Mouse (Mus musculus): ENCODE results near the gene Ppp1r8.

Ppp1r8 gene
- long read RNA-seq, experiment 1, partial matches to known transcripts = 1 of 5 reads
- long read RNA-seq, experiment 1, other reads (novel, unspliced or antisense) = 2 of 5 reads
- long read RNA-seq, experiment 2, partial matches to known transcripts = 0 of 3 reads
- long read RNA-seq, experiment 2, other reads (novel, unspliced or antisense) = 1 of 3 reads

DNA sequence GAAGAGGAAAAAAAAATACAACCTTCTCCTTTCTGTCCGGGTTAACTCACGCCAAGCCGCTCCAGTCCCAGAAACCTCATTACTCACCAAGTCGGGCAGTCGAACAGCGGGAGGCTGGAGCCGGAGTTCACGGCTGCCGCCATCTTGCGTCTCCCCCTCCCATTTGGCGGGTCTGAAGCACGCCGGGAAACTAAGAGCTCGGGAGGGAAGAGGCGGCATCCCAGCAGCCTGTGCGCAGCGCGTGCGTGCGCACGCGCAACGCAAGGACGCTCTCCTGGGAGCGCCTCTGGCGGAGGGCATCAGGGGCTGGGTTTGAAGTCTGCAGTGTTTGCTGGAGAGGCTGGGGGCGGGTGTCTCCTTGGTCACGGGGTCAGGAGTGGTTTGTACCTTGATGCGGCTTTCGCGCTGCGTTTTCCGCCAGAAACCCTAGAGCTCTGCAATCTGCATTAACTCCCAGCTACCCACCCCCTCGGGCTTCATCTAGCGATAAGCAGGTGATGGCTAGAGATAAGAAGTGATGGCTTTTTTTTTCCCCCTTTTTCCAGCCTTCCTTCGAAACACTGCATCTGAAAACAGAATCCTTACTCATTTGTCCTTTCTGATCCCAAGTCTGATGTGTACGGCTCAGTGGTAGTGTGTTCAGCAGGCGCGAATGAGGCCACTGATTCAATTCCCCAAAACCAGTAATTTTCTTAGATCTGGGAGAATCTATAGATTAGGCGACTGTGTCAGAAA lies at the start of gene Ppp1r8:
Ppp1r8 (minus strand) TSS at position 200 of the 735 bp plus-strand sequence.
- intact Hi-C loops (cut with DNase I) = no loop called here

- intact Hi-C loops (cut with DNase I) = loop anchor here (5.0 kb wide), 1 partner anchor 37 kb away; the partner anchor contains the start of gene Fam76a
Measured at GRCm38 (mm10) chr4:132884844-132885374, 41.9 kb upstream of the Ppp1r8 start.

- intact Hi-C loops (cut with DNase I) = loop anchor here (5.0 kb wide), 1 partner anchor 38 kb away; the partner anchor contains the start of gene Fam76a
Measured at GRCm38 (mm10) chr4:132884064-132884843, 41.3 kb upstream of the Ppp1r8 start, which contains the start of gene Stx12. Gene Stx12, minus strand, starts transcription at chr4:132884509.

GRCm38 (mm10) chr4:132883561-132884063 lies 40.6 kb upstream of the Ppp1r8 start:
- intact Hi-C loops (cut with DNase I) = loop anchor here (5.0 kb wide), 1 partner anchor 39 kb away; the partner anchor contains the start of gene Fam76a

- intact Hi-C loops (cut with DNase I) = no loop called here
Measured at GRCm38 (mm10) chr4:132874363-132875097, 31.6 kb upstream of the Ppp1r8 start.

DNA sequence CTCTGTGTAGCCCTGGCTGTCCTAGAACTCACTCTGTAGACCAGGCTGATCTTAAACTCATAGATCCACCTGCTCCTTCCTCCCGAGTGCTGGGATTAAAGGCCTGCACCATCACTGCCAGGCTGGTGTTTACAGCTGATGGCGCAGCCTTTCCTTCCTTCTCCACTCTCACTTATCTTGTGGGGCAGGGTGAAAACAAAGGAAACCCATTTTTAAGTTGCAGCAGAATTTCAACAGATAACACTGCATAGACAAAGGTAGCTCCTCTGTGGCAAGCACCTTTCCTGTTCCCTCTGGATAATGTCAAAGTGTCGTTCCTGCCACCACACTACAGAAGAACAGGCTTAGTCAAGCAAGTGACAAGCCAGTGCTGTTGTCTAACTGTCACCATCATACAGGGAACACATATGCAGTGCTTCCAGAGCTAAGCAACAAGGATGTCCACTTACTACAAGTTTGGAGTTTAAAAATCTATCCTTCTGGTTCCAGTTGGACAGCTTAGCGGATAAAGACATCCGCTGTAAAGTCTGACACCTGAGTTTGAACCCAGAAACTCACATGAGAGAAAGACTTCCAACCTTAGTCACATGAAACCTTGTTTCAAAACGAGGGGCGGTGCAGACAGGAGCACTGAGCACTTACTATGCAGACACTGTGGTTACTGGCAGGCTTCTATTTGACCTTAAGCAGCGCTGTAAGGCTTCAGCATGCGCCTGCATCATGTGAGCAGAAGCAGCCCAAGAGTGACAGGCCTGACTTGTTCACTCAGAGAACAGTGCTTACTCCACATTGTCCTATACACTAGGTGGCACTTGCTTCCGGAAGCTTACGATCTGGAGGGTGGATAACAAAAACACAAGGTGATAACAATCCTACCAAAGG lies 30.8 kb upstream of the Ppp1r8 start:
- intact Hi-C loops (cut with DNase I) = no loop called here

- intact Hi-C loops (cut with DNase I) = no loop called here
Measured at GRCm38 (mm10) chr4:132871116-132871515, 28.1 kb upstream of the Ppp1r8 start.

DNA sequence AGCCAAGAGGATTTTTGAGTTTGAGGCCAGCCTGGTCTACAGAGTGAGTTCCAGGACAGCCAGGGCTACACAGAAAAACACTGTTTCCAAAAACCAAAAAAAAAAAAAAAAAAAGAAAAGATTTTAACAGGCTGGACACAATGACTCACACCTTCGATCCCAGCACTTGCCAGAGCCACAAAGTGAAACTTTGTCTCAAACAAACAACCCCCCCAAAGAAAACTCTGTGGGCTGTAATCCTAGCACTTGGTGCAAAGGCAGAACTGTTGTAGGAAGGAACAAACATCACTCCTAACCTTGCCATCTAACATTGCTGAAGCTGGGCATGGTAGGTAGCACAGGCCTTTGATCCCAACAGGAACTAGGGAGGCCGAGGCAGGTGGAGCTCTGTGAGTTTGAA lies 21.9 kb upstream of the Ppp1r8 start:
- intact Hi-C loops (cut with DNase I) = no loop called here

DNA sequence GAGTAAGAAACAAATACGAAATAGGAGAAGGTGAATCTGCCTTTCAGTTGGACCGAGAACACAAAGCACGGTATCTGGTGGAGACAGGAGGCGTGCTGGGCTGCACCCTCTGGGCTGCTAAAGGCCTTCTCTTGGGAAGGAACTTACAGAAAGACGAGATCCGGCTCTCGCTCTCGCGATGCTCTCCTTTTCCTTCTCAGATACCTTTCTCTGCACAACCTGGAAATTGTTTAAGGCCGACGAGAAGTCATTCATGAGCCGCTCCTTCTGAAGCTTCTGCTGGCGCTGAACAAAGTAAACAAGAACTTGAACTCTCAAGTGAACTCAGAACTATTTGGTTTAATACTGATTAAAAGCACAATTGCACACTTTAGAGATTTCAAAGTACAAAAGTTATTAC lies 20.0 kb upstream of the Ppp1r8 start:
- intact Hi-C loops (cut with DNase I) = no loop called here

GRCm38 (mm10) chr4:132860880-132861279 lies 17.9 kb upstream of the Ppp1r8 start:
- intact Hi-C loops (cut with DNase I) = no loop called here

- intact Hi-C loops (cut with DNase I) = no loop called here
Measured at GRCm38 (mm10) chr4:132843705-132844071, 719 bp upstream of the Ppp1r8 start.

DNA sequence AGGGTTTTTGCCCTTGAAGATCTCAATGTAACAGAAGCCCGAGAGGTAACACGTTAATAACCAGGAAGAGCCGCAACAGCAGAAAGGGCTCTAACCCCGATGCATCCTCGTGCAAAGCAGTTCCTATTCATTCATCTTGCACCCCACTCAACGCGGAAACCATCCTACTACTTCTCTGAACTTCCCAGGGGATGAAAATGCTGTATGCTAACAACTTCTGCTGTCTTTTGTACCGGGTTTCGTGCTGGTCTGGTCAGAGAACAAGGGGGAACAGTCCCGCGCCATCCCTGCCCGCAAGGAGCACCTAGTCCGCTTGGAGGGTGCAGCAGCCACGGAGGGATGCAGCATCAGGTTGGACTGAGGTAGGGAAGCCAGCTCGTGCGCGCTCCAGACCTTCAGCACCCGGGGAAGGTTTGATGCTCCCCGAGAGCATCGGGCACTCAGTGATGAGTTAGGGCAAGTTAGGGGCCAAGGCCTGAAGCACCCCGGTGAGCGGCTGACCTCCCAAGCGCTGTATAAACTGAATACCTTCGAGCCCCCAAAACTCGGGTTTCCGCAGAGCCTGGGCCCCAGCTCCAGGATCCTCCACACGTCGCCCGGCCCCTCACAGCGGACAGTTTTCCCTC lies 575 bp downstream of the Ppp1r8 start:
- intact Hi-C loops (cut with DNase I) = no loop called here

GRCm38 (mm10) chr4:132841493-132841892 lies 1.5 kb downstream of the Ppp1r8 start:
- intact Hi-C loops (cut with DNase I) = no loop called here

DNA sequence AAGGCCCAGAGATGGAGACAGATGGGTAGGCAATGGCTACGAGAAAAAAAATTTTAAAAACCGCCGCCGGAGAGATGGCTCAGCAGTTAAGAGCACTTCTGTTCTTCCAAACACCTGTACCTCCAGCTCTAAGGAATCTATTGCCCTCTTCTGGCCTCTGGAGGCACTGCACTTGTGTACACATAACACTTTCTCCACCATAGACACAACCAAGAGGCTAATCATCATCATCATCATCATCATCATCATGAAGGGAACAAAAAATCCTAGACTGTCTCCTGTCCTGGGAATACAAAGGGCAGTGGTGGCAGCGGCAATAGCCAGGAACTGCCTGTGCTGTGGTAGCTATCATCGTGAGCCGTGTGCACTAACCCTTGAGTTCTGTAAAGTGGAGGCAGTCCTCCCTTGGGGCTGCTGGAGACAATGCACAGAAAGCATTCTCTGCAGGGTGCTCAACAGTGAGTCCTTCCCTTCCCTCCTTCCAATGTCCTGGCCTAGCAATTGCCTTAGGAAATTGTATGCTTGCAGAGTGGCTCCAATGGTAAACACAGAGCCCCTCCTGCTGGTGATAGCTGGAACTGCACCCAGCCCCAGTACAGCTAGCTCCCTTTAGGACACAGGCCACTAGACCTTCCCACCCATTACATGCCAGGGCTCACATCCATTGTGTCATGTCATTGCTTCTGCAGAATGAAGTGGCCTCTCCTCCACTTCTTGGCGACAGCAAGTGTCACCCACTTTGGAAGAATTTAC lies 19.2 kb downstream of the Ppp1r8 start:
- intact Hi-C loops (cut with DNase I) = loop anchor here (5.0 kb wide), 1 partner anchor 46 kb away; no protein-coding TSS in a partner anchor

DNA sequence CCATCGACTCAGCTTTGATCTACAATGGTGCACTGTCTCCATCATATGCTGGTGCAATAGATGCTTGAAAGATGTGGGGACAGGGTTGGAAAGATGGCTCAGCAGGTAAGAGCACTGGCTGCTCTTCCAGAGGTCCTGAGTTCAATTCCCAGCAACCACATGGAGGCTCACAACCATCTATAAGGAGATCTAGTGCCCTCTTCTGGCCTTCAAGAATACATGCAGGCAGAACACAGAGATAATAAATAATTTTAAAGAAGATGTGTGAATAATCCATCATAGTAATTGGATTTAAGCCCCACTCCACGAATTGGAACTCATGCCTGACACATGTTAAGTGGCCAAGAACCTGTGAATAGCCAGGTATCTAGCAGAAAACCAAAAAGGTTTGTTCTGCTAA lies 24.5 kb downstream of the Ppp1r8 start:
- intact Hi-C loops (cut with DNase I) = no loop called here

DNA sequence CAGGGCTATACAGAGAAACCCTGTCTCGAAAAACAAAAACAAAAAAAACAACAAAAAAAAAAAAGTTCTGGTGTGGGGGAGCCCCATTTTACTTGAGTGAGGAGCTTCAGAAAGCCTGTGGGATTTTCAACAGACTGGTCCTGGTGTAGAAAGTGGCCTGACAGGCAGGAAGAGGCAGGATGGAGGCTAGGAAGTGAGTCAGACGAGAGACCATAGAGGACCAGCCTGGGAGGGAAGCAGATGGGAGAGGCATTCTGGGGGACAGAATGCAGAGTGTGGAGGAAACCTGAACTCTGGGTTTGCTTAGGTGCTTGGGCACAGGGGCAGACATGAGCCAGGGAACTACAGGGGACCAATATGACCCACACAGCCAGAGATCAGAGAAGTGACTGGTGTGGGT lies 26.1 kb downstream of the Ppp1r8 start:
- intact Hi-C loops (cut with DNase I) = no loop called here

- intact Hi-C loops (cut with DNase I) = no loop called here
Measured at GRCm38 (mm10) chr4:132816404-132816803, 26.6 kb downstream of the Ppp1r8 start.

- intact Hi-C loops (cut with DNase I) = no loop called here
Measured at GRCm38 (mm10) chr4:132809621-132810020, 33.3 kb downstream of the Ppp1r8 start.
